Mouse (Mus musculus): ENCODE measurements at regions not wholly inside any gene's neighbourhood (a gene's known extent, or its start where the extent isn't known, plus 50 kb on each side); places are given as distances from the start of the nearest gene placed in this dataset.

GRCm38 (mm10) chr14:58638337-58638696, 504.4 kb downstream of the 1700129C05Rik start:
- TF ChIP-seq CTCF (conservative IDR thresholded peaks at IDR 0.05 in 1 of 2, IDR thresholded peaks at IDR 0.05 in 1 of 2; ENCODE audit: low read depth in 2 of 2, low read length in 2 of 2), result no peak
- no peak for TF ChIP-seq POLR2A (IDR thresholded peaks at IDR 0.05; ENCODE audit: low read depth, low read length)
- TF ChIP-seq MEF2A (IDR thresholded peaks at IDR 0.05; ENCODE audit: borderline replicate concordance, low read depth, low read length), result no peak
- no peak for TF ChIP-seq MYC (IDR thresholded peaks at IDR 0.05; ENCODE audit: low read depth, low read length)

Measured in CH12.LX (cell line).